Mouse (Mus musculus) B cell, adult 67 days (primary cell): ENCODE data around the gene Aatk. TPM values are rescaled to one million over a fixed set of nuclear protein-coding genes. Genes with fewer than 3 reads are reported as not detected.

Source experiments
- total RNA-seq, 2 experiments: library from RNA; stranded (reverse); gene quantifications; 4 replicates each; pipeline ENCODE4 v1.2.4; 2023

Gene Aatk
- total RNA-seq, result not detected

GRCm38 (mm10) chr11:120046553-120047191 lies at the start of gene Aatk:
Gene Aatk (minus strand): TSS chr11:120047167.

GRCm38 (mm10) chr11:120086702-120087152 lies 39.8 kb upstream of the Aatk start, which contains the start of gene Cep131:
Gene Cep131 (minus strand): TSS chr11:120086827.

Other genes starting within 250 kb of the Aatk start
- 10 to 100 TPM; 32.9 to 36.9 TPM for gene Chmp6, start 133.7 kb downstream of the Aatk start, total RNA-seq
- 10 to 100 TPM; 21.3 to 21.7 TPM for gene Baiap2, start 104.4 kb downstream of the Aatk start, total RNA-seq
- gene Cep131, start 39.7 kb upstream of the Aatk start, total RNA-seq, result 10 to 100 TPM; 16.6 to 21.7 TPM
- gene Tepsin, start 51.6 kb upstream of the Aatk start, total RNA-seq, result 10 to 100 TPM; 24.2 to 27.0 TPM
- gene Ndufaf8, start 51.8 kb upstream of the Aatk start, total RNA-seq, result 10 to 100 TPM; 30.3 to 47.7 TPM
- gene Slc38a10, start 104.2 kb upstream of the Aatk start, total RNA-seq, result 100 to 1,000 TPM; 103 to 108 TPM
- gene Bahcc1, start 185.8 kb upstream of the Aatk start, total RNA-seq, result under 1 TPM in 1 of 2 experiments, not detected in 1; 0.12 TPM